Mouse (Mus musculus) cerebellum, adult 2 months (tissue): ENCODE results near the gene Tpp1.

Experiments used
- CTCF ChIP-seq: fragments of 200-500 bp; IDR thresholded peaks from 2 replicates; pipeline ENCODE4 v1.5.1; 2011; ENCODE audit warnings: low read depth, mild to moderate bottlenecking, control low read depth, low read length, moderate library complexity, borderline replicate concordance; ENCODE audit not compliant: insufficient read depth
- POLR2A ChIP-seq: fragments of 200-500 bp; IDR thresholded peaks from 2 replicates; pipeline ENCODE4 v1.6.1; 2011; ENCODE audit warnings: low read length, control low read depth, borderline replicate concordance; ENCODE audit not compliant: insufficient read depth

- TF ChIP-seq CTCF (no peak), POLR2A (no peak)
These were observed 36.7 kb downstream of the Tpp1 start for GRCm38 (mm10) chr7:105715366-105715765.
